Mouse (Mus musculus) adrenal gland, adult 8-10 months (tissue): ENCODE measurements around the gene Olfr1023. TPM values are rescaled to one million over a fixed set of nuclear protein-coding genes. Genes with fewer than 3 reads are reported as not detected.

Experiments
- DNase-seq: peaks from one replicate; pipeline ENCODE4 v3.0.0; 2022
- total RNA-seq, 4 experiments: library from RNA; stranded (reverse); gene quantifications; 2 replicates each; pipeline ENCODE4 v1.2.4; 2022

The Olfr1023 gene
- total RNA-seq, result not detected

DNA sequence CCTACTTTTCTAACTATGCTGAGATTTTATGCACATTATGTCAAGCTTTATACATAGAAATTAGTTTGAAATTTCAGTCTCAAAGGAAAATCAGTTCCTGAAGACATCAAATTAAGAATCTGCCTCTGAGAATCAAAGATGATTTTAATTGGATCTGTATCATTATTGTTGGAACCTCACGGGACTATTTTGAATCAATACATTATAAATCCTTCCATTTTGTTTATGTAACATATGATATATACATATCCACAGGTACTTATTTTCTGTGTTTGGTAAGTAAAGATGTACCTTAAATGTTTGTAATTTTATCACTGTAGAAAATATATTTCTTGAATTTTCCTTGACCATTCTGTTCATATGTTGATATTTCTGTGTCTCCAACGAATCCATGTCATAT is at the start of gene Olfr1023:
Olfr1023 (plus strand) TSS at position 301 of the 400 bp plus-strand sequence.
- no peak for DNase-seq

DNA sequence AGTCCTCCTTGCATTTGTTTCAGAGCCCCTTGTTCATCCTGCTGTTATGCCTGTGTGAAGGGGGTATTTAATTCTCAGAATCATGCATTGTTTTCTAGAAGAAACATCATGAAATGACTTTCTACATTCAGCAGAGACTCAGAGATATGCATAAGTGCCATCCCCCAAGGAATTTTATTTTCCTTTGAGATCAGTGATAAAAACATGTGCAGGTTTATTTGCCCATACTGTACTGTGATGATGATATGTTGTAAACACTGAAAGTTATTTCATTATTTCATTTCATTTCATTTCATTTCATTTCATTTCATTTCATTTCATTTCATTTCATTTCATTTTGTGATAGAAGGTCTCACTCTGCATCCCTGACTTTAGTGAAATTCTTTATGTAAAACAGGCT is 40.1 kb upstream of the Olfr1023 start, which contains the start of gene Olfr1019:
Olfr1019 (minus strand) TSS at position 101 of the 400 bp plus-strand sequence.
- no peak for DNase-seq

DNA sequence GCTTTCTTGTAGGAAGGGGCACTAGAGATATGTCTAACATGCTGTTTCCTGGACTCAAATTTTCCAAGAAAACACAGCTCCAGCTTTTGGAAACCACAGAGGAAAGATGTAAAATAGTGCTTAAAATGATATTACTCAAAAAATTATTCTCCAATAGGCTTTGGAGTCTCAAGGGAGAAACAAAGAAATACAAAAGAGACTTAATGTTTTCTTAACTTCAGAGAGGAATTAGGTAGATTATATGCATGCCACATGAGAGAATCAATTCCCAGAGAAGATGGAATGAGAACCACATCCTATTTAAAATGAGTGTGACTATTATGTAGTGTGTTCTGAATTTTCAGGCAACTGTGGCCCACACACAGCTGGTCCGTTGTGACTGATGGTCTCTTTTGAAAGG is 38.7 kb upstream of the Olfr1023 start, which contains the start of gene Olfr1020:
Olfr1020 (plus strand) TSS at position 301 of the 400 bp plus-strand sequence.
- no peak for DNase-seq

DNA sequence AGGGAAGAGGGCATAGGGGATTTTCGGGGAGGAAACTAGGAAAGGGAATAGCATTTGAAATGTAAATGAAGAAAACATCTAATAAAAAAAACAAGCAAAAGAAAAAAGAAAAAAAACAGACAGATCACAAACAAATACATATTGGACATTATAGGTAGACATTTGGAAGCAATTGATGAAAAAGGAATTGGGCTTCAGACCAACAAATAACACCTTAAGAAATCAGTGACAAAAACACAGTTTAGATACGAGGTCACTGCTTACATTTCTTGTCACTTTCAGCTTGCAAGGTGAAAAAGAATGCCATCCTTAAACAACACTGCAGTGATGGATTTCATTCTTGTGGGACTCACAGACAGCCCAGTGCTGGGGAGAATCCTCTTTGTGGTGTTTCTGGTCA is 17.1 kb upstream of the Olfr1023 start, which contains the start of gene Olfr1022:
Olfr1022 (plus strand) TSS at position 301 of the 400 bp plus-strand sequence.
- no peak for DNase-seq

DNA sequence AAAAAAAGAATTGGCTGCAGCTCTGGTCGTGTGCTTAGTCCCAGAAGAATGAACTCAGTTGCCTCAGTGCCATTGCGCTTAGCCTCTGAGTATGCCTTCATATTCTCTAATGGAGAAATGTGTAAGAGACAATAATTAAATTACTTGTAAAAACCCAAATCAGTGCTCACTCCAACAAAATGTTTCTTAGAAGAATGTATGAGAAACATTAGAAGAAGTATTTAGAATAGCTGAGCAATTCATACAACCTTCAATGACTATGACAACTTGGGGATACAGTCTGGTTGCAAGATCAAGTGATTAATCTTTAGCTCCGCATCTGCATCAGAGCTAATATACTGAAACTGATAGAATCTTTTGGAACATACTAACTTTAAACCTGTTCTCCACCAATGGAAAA is 19.5 kb downstream of the Olfr1023 start, which contains the start of gene Olfr1024:
Olfr1024 (minus strand) TSS at position 101 of the 400 bp plus-strand sequence.
- no peak for DNase-seq

DNA sequence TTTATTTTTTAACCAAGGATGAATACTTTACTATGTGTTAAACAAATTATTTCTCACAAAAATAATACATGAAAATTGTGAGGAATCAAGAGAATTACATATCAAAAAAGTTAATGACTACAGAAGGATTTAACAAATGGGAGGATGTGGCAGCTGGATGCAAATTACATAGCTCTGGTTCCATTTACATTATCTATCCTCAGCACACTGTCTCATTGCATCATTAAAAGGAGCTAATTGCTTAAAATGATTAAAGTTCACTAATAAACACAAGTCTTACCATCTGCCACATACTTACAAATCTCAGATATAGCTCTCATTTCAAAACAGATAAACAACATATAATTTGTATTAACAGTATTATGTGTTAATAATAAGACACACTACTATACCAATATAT is 27.8 kb downstream of the Olfr1023 start:
- no peak for DNase-seq

DNA sequence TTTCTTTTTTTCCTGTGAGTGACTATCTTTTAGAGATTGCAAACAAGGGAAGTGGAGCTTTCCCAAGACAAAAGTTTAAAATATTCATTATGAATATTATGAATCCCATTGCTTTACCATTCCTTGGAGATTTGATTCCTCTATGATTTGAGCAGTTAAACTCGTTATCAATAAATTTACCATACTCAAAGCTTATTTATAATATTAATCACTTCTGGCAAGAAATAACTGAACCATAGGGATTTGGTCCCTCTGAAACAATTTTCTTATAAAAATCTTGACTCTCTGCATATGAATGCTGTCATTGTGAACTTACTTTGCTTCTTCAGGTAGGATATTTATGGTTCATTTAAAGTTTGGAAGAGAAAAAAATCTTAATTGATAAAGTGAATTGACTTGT is 29.5 kb downstream of the Olfr1023 start, which contains the start of gene Olfr1025-ps1:
Olfr1025-ps1 (plus strand) TSS at position 301 of the 400 bp plus-strand sequence.
- DNase-seq, result no peak

DNA sequence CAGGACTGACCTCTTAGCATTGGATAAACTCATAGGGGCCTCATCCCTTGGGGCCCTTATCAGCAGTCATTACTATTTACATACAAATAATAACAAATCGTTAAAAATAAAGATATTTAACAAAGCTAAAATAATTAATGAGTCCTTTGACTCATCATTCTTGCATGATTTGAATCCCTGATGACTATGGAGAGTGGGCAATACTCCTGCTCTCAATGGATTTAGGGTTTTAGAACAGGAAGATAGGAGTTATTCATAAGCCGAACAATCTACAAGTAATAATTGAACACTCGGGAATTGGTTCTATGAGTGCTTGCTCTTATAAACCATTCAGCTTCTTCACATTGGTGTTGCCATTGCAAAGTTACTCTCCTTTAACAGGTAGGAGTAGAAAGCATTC is 35.8 kb downstream of the Olfr1023 start, which contains the start of gene Olfr1026:
Olfr1026 (plus strand) TSS at position 301 of the 400 bp plus-strand sequence.
- DNase-seq, result no peak

Other genes starting within 250 kb of the Olfr1023 start
- gene Olfr1002, start 234.9 kb upstream of the Olfr1023 start, total RNA-seq, result not detected
- gene Olfr154, start 221.2 kb upstream of the Olfr1023 start, total RNA-seq, result not detected
- gene Olfr1006, start 206.9 kb upstream of the Olfr1023 start, total RNA-seq, result not detected
- not detected for gene Olfr1008, start 196.2 kb upstream of the Olfr1023 start, total RNA-seq
- under 1 TPM in 3 of 4 experiments, not detected in 1; 0.17 to 0.24 (median 0.22) TPM for gene Olfr1009, start 170.2 kb upstream of the Olfr1023 start, total RNA-seq
- not detected for gene Olfr1012, start 122.9 kb upstream of the Olfr1023 start, total RNA-seq
- gene Olfr1013, start 118.5 kb upstream of the Olfr1023 start, total RNA-seq, result not detected
- not detected for gene Olfr1014, start 112.9 kb upstream of the Olfr1023 start, total RNA-seq
- under 1 TPM in 1 of 4 experiments, not detected in 3; 0.46 TPM for gene Olfr1015, start 103.6 kb upstream of the Olfr1023 start, total RNA-seq
- not detected for gene Olfr1016, start 83.1 kb upstream of the Olfr1023 start, total RNA-seq
- gene Olfr1018, start 67.2 kb upstream of the Olfr1023 start, total RNA-seq, result not detected
- not detected for gene Olfr1019, start 40.2 kb upstream of the Olfr1023 start, total RNA-seq
- gene Olfr1020, start 38.6 kb upstream of the Olfr1023 start, total RNA-seq, result not detected
- gene Olfr1022, start 17.0 kb upstream of the Olfr1023 start, total RNA-seq, result not detected
- not detected for gene Olfr1024, start 19.4 kb downstream of the Olfr1023 start, total RNA-seq
- not detected for gene Olfr1025-ps1, start 29.6 kb downstream of the Olfr1023 start, total RNA-seq
- gene Olfr1026, start 35.9 kb downstream of the Olfr1023 start, total RNA-seq, result not detected
- gene Olfr1028, start 64.8 kb downstream of the Olfr1023 start, total RNA-seq, result not detected
- gene Olfr1029, start 88.3 kb downstream of the Olfr1023 start, total RNA-seq, result not detected
- not detected for gene Olfr1030, start 93.6 kb downstream of the Olfr1023 start, total RNA-seq
- not detected for gene Olfr1031, start 104.7 kb downstream of the Olfr1023 start, total RNA-seq
- gene Olfr1032, start 119.9 kb downstream of the Olfr1023 start, total RNA-seq, result not detected
- gene Olfr1033, start 135.0 kb downstream of the Olfr1023 start, total RNA-seq, result 1 to 10 TPM; 1.4 to 3.2 (median 1.8) TPM
- gene Olfr1034, start 160.2 kb downstream of the Olfr1023 start, total RNA-seq, result under 1 TPM; 0.13 to 0.25 (median 0.14) TPM
- gene Olfr1036, start 188.4 kb downstream of the Olfr1023 start, total RNA-seq, result not detected
- not detected for gene Olfr1037, start 201.7 kb downstream of the Olfr1023 start, total RNA-seq